Mouse (Mus musculus): ENCODE measurements around the gene Gm14403. TPM values are rescaled to one million over a fixed set of nuclear protein-coding genes. Genes with fewer than 3 reads are reported as not detected.
"Not testable (repeated sequence)": the region's sequence is repeated elsewhere in the genome, so short reads cannot be mapped to it uniquely, and the experiment has no call there.

Gm14403 gene
- polyA plus RNA-seq, 1 experiment from 2014 or later, result 9.8 TPM

GRCm38 (mm10) chr2:177537141-177537540 lies 39.1 kb downstream of the Gm14403 start:
- H3K4me2 ChIP-seq (replicated peaks; ENCODE audit: low read depth, low read length); ATAC-seq (ENCODE audit: low FRiP score, low TSS enrichment); H3K4me1 ChIP-seq (ENCODE audit: control insufficient read depth, insufficient read depth, low read length); H3K9me3 ChIP-seq (ENCODE audit: control insufficient read depth, low read length); H3K27me3 ChIP-seq (ENCODE audit: control insufficient read depth, insufficient read depth, low read length); H3K4me3 ChIP-seq (ENCODE audit: low read length); H3K9ac ChIP-seq (ENCODE audit: low read depth, low read length); H3K36me3 ChIP-seq (ENCODE audit: control insufficient read depth, insufficient read depth, low read length); H3K27ac ChIP-seq (ENCODE audit: low read depth, low read length): not testable (repeated sequence)
- WGBS, result 86% methylated on average over 2 of the region's 2 CpGs

- H3K27me3 ChIP-seq (ENCODE audit: control insufficient read depth, insufficient read depth, low read length); H3K4me2 ChIP-seq (replicated peaks; ENCODE audit: low read depth, low read length); H3K4me1 ChIP-seq (ENCODE audit: control insufficient read depth, insufficient read depth, low read length); H3K9ac ChIP-seq (ENCODE audit: low read depth, low read length); H3K4me3 ChIP-seq (ENCODE audit: low read length); H3K27ac ChIP-seq (ENCODE audit: low read depth, low read length); ATAC-seq (ENCODE audit: low FRiP score, low TSS enrichment); H3K36me3 ChIP-seq (ENCODE audit: control insufficient read depth, insufficient read depth, low read length); H3K9me3 ChIP-seq (ENCODE audit: control insufficient read depth, low read length): not testable (repeated sequence)
- 82% methylated on average over 5 of the region's 5 CpGs for WGBS
These were observed 39.7 kb downstream of the Gm14403 start for GRCm38 (mm10) chr2:177537717-177538116.

GRCm38 (mm10) chr2:177555261-177555660 lies 57.2 kb downstream of the Gm14403 start:
- not testable (repeated sequence) for H3K36me3 ChIP-seq (ENCODE audit: control insufficient read depth, insufficient read depth, low read length); H3K27me3 ChIP-seq (ENCODE audit: control insufficient read depth, insufficient read depth, low read length); H3K4me1 ChIP-seq (ENCODE audit: control insufficient read depth, insufficient read depth, low read length); H3K9me3 ChIP-seq (ENCODE audit: control insufficient read depth, low read length); ATAC-seq (ENCODE audit: low FRiP score, low TSS enrichment); H3K4me3 ChIP-seq (ENCODE audit: low read length); H3K4me2 ChIP-seq (replicated peaks; ENCODE audit: low read depth, low read length); H3K9ac ChIP-seq (ENCODE audit: low read depth, low read length); H3K27ac ChIP-seq (ENCODE audit: low read depth, low read length)
- WGBS, result no CpG with 5 or more reads among the region's 1 CpGs

Other genes starting within 250 kb of the Gm14403 start
- not detected in 2 replicates for gene Gm14409, start 231.2 kb upstream of the Gm14403 start, polyA plus RNA-seq (2014; fragmentation: Nextera tagmentation; extraction: Ambion mirVana)
- 0.16 and 0.76 TPM in 2 replicates for gene Gm14412, start 173.9 kb upstream of the Gm14403 start, polyA plus RNA-seq (2014; fragmentation: Nextera tagmentation; extraction: Ambion mirVana)
- 10.9 and 14.2 TPM in 2 replicates for gene Gm14418, start 99.9 kb upstream of the Gm14403 start, polyA plus RNA-seq (2014; fragmentation: Nextera tagmentation; extraction: Ambion mirVana)
- gene Zfp970, start 33.5 kb upstream of the Gm14403 start, polyA plus RNA-seq (2014; fragmentation: Nextera tagmentation; extraction: Ambion mirVana), result 12.7 and 18.6 TPM in 2 replicates
- not detected in 2 replicates for gene Gm14406, start 80.0 kb downstream of the Gm14403 start, polyA plus RNA-seq (2014; fragmentation: Nextera tagmentation; extraction: Ambion mirVana)